Mouse (Mus musculus) ES-E14 (cell line): ENCODE data around the gene Atp8b3. TPM values are rescaled to one million over a fixed set of nuclear protein-coding genes. Genes with fewer than 3 reads are reported as not detected.

Experiments used
- DNase-seq: peaks from one replicate; pipeline ENCODE4 v3.0.0-alpha.2; 2013; ENCODE audit warnings: low read depth, low spot score
- H3K27ac ChIP-seq: 2 replicates; pipeline ENCODE4 v1.5.1; 2012; ENCODE audit warnings: low read depth, mild to moderate bottlenecking, low read length, moderate library complexity, mixed read lengths; ENCODE audit not compliant: poor library complexity, insufficient read depth, severe bottlenecking
- H3K36me3 ChIP-seq: 2 replicates; pipeline ENCODE4 v1.6.1; 2012; ENCODE audit warnings: mild to moderate bottlenecking, low read length, moderate library complexity, mixed read lengths; ENCODE audit not compliant: control insufficient read depth, poor library complexity, insufficient read depth, severe bottlenecking
- H3K4me1 ChIP-seq, 2 experiments: fragments of 150-350 bp in 1 of 2; sonication (generic) in 1 of 2; 2 replicates each; pipeline ENCODE4 v1.6.1; 2012; ENCODE audit warnings: low read length in 2 of 2, mild to moderate bottlenecking in 1 of 2, mixed read lengths in 1 of 2; ENCODE audit not compliant: control insufficient read depth in 2 of 2, insufficient read depth in 2 of 2, poor library complexity in 1 of 2
- H3K4me3 ChIP-seq, 2 experiments: fragments of 150-350 bp in 1 of 2; sonication (generic) in 1 of 2; 2 replicates each; pipeline ENCODE4 v1.5.1; 2012; ENCODE audit warnings: low read length in 2 of 2, low read depth in 1 of 2, mild to moderate bottlenecking in 1 of 2, mixed read lengths in 1 of 2; ENCODE audit not compliant: insufficient read depth in 1 of 2, poor library complexity in 1 of 2, severe bottlenecking in 1 of 2
- H3K9ac ChIP-seq: 2 replicates; pipeline ENCODE4 v1.6.1; 2012; ENCODE audit warnings: low read depth, mild to moderate bottlenecking, low read length, mixed read lengths; ENCODE audit not compliant: poor library complexity, insufficient read depth, severe bottlenecking
- H3K9me3 ChIP-seq: fragments of 150-350 bp; sonication (generic); 2 replicates; pipeline ENCODE4 v1.6.1; 2012; ENCODE audit warnings: low read depth, mild to moderate bottlenecking, low read length; ENCODE audit not compliant: control insufficient read depth, insufficient read depth
- CHD2 ChIP-seq: IDR thresholded peaks from 2 replicates; pipeline ENCODE4 v1.6.1; 2014; ENCODE audit warnings: mild to moderate bottlenecking, low read depth, low read length, inconsistent platforms
- HCFC1 ChIP-seq: IDR thresholded peaks from 2 replicates; pipeline ENCODE4 v1.6.1; 2012; ENCODE audit warnings: low read length, inconsistent platforms, borderline replicate concordance; ENCODE audit not compliant: insufficient read depth
- MAFK ChIP-seq: IDR thresholded peaks from 2 replicates; pipeline ENCODE4 v1.6.1; 2014; ENCODE audit warnings: mild to moderate bottlenecking, low read depth, low read length, inconsistent platforms; ENCODE audit not compliant: insufficient read depth
- ZC3H11A ChIP-seq: IDR thresholded peaks from 2 replicates; pipeline ENCODE4 v1.6.1; 2012; ENCODE audit warnings: low read depth, mild to moderate bottlenecking, inconsistent platforms, low read length, borderline replicate concordance
- ZNF384 ChIP-seq: IDR thresholded peaks from 2 replicates; pipeline ENCODE4 v1.6.1; 2012; ENCODE audit warnings: low read depth, low read length, inconsistent platforms
- in situ Hi-C, 2 experiments: fragments of 600-800 bp; cut with MboI; formaldehyde crosslinking; loops; one replicate each; pipeline ENCODE4 v1.15.1; 2025; ENCODE audit warnings: low sequenced_read_pairs in 2 of 2, inconsistent platforms in 1 of 2; ENCODE audit not compliant: unreplicated experiment in 2 of 2
- total RNA-seq: library from RNA; depleted of rRNA; stranded (reverse); fragments of 300-350 nt; gene quantifications from 2 replicates; pipeline ENCODE4 v1.2.3, GENCODE M21; 2012

The Atp8b3 gene
- total RNA-seq, 1 experiment: 0.80 TPM

DNA sequence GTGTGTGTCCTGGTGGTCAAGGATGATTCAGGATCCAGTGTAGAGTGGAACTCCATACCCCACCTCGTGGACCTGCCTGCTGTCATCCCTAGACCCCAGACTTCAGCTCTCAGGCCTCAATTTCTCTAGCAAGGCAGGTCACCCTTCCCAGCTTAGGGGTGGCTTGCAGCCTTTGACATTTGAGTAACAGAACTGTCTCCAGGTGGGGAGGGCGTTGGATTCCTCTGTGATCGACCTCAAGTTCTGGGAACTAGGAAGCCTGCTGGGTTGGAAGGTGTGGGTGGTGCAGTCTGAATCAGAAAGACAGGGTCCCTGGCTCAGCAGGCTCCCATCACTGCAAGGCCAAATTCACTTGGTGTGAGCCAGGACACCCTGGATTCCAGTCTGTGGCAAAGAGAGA lies 36.0 kb upstream of the Atp8b3 start:
- no peak overlapping the region for H3K27ac ChIP-seq
- H3K4me1 ChIP-seq: peaks cover 7 to 50% of the 10 kb centered on the region in 2 experiments
- no peaks in the 10 kb centered on the region for H3K9me3 ChIP-seq
- TF ChIP-seq MAFK: no peak
- no peak for DNase-seq
- 0 out of 2 replicates have a peak, but pooled peaks cover 2% of the 10 kb centered on the region for H3K36me3 ChIP-seq
- H3K4me3 ChIP-seq: peak overlapping the region in 1 of 2 experiments; percentile 96; a peak in 2 of 4 replicates
- in situ Hi-C loops: no loop called here
- H3K9ac ChIP-seq: peak overlapping the region; percentile 95; the same call in 1 of the 2 replicates

DNA sequence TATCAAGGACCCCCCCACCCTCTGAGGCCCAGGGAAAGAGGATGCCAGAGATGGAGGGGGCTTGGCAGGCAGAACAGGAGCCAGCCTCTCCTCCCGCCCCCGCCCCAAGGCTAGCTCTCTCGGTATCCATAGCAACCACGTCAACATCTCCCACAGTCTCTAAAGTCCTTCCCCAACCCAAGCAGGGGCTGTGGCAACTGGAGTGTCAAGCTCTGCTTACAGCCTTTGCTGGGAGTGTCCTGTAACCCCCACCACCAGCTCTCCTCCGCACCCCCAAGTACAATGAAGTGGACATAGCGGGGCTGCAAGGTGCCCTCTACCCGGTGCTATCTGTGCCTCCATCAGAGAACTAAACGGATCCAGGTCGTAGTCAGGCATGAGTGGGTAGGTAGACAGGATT lies 35.0 kb upstream of the Atp8b3 start:
- no peaks in the 10 kb centered on the region for H3K9me3 ChIP-seq
- H3K4me1 ChIP-seq: peaks cover 12 to 58% of the 10 kb centered on the region in 2 experiments
- no peak for DNase-seq
- peaks cover 2% of the 10 kb centered on the region; the same call in 1 of the 2 replicates for H3K36me3 ChIP-seq
- TF ChIP-seq ZC3H11A (no peak), MAFK (no peak), CHD2 (no peak)
- in situ Hi-C loops: no loop called here
- no peak overlapping the region for H3K9ac ChIP-seq
- no peak overlapping the region for H3K4me3 ChIP-seq
- H3K27ac ChIP-seq: no peak overlapping the region

DNA sequence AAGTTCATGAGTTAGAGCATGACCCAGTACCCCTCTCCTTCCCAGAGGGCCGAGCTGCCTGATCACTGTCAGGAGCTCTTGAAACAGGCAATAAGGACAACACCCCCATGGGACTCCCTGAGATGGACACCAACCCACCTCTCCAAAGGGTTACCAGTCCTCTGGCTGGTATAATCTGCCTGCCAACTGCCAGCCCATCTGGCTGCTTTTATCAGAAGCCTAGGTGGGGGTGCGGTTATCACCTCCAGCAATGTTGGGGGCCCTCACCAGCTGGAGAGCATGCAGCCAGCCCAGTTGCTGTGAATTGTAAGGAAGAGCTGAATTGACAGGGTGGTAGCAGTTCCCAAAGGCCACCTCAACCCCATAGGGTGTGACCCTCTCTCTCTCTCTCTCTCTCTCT lies 33.6 kb upstream of the Atp8b3 start:
- Histone ChIP-seq H3K27ac (no peak overlapping the region), H3K4me1 (peaks cover 12 to 57% of the 10 kb centered on the region in 2 experiments), H3K4me3 (no peak overlapping the region), H3K36me3 (peaks cover 12% of the 10 kb centered on the region; the same call in 1 of the 2 replicates), H3K9me3 (no peaks in the 10 kb centered on the region), H3K9ac (no peak overlapping the region)
- TF ChIP-seq ZC3H11A: no peak
- no peak for TF ChIP-seq MAFK
- TF ChIP-seq ZNF384: no peak
- no peak for TF ChIP-seq CHD2
- no peak for TF ChIP-seq HCFC1
- no peak for DNase-seq
- in situ Hi-C loops: no loop called here

- DNase-seq: no peak
- H3K9ac ChIP-seq: peak overlapping the region; percentile 56
- no peaks in the 10 kb centered on the region for H3K9me3 ChIP-seq
- H3K4me1 ChIP-seq: peaks cover 12 to 61% of the 10 kb centered on the region in 2 experiments
- H3K4me3 ChIP-seq: peak overlapping the region; percentile 37 to 49; a peak in 3 of 4 replicates
- H3K36me3 ChIP-seq: peaks cover 12% of the 10 kb centered on the region; the same call in 1 of the 2 replicates
- H3K27ac ChIP-seq: no peak overlapping the region
- in situ Hi-C loops: no loop called here
- TF ChIP-seq ZNF384: no peak
Measured at GRCm38 (mm10) chr10:80570871-80571836, 32.2 kb upstream of the Atp8b3 start.

DNA sequence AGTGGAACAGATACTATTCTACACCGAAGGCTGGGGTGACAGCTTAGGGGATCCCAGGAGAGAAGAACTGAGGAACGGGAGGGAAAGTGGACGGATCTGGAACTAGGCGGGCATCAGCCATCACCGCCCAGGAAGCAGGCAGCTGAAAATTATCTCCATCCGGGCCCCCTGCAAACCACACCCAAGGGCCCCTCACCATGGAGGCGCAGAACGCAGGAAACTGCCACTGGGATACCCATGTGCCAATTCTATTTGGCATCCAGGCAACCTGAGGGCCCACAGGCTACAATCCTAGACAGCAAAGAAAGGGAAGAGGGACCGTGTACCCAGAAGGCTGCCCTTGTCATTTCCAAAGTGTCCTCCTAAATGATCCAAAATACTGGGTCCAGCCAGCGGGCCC lies 31.5 kb upstream of the Atp8b3 start:
- Histone ChIP-seq H3K36me3 (peaks cover 14% of the 10 kb centered on the region; the same call in 1 of the 2 replicates), H3K4me3 (peak overlapping the region; percentile 33 to 49; a peak in 3 of 4 replicates), H3K4me1 (peaks cover 12 to 57% of the 10 kb centered on the region in 2 experiments), H3K27ac (no peak overlapping the region), H3K9me3 (no peaks in the 10 kb centered on the region), H3K9ac (peak overlapping the region; percentile 56; the same call in 1 of the 2 replicates)
- in situ Hi-C loops: no loop called here
- TF ChIP-seq HCFC1 (no peak), MAFK (no peak), ZC3H11A (no peak), CHD2 (no peak), ZNF384 (no peak)
- no peak for DNase-seq
